Mouse (Mus musculus) megakaryocyte-erythroid progenitor cell, adult 5-6 weeks (primary cell): ENCODE results near the gene Asb10. TPM values are rescaled to one million over a fixed set of nuclear protein-coding genes. Genes with fewer than 3 reads are reported as not detected.

Experiments
- ATAC-seq: replicated peaks from 2 replicates; pipeline ENCODE4 v1.8.0; 2016; ENCODE audit warnings: mild to moderate bottlenecking, inconsistent platforms; ENCODE audit not compliant: severe bottlenecking, poor library complexity, low FRiP score, low TSS enrichment
- total RNA-seq, 2 experiments: library from RNA; stranded (forward) in 1 of 2; stranded (reverse) in 1 of 2; fragments of 200-1000, 215-1000 nt in 1 of 2; fragments of >200 nt in 1 of 2; fragmentation: Nextera tagmentation in 1 of 2; gene quantifications; 2 replicates each; pipeline ENCODE4 v1.2.3; 2014 to 2017

The Asb10 gene
- total RNA-seq, 2 experiments from 2014 or later, result not detected

DNA sequence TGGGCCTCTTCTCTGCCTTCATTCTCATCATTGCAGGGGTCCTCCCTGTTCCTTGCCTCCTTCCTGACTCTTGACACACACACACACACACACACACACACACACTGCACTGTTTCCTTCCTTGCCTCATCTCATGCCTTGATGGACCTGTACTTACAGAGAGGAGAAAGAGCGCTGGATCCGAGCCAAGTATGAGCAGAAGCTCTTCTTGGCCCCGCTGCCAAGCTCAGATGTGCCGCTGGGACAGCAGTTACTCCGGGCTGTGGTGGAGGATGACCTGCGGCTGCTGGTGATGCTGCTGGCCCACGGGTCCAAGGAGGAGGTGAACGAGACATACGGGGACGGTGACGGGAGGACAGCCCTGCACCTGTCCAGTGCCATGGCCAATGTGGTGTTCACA is 39.9 kb downstream of the Asb10 start:
- ATAC-seq, result no peak

DNA sequence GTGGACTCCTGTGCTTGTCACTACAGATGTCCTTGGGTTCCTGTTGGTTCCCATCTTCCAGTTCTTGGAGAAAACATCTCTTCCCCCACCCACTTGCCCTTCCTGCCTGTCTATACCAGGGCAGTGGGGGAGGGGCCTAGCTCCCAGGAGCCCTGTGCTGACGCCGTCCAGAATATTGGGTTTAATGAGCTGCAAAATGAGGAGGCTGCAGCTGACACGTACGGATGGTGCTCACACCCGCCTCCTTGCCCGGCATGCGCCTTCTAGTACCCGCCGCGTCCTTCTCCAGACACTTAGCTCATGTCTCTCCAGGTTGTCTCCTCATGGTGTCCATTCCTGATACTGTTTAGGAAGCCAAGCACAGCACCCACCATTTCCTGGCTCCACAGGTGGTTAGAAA is 41.7 kb downstream of the Asb10 start:
- ATAC-seq, result no peak

DNA sequence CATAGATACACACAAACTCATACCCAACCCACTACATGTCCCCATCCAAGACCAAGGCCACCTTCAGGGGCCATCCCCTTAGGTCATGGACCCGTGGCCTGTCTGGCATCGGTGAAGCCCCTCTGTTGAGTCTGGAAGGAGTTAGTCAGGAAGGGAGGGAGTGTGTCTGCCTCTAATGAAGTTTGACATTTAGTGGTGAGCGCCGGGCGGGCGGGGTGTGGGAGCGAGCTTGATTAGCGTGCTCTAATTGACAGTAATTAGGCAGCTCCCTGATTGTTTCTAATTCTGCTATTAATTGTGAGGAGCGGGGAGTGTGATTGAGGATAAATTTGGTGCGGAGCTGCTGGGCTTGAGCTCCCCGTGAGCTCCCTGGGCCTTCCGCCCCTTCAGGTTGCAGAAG is 43.3 kb downstream of the Asb10 start:
- ATAC-seq, result no peak

DNA sequence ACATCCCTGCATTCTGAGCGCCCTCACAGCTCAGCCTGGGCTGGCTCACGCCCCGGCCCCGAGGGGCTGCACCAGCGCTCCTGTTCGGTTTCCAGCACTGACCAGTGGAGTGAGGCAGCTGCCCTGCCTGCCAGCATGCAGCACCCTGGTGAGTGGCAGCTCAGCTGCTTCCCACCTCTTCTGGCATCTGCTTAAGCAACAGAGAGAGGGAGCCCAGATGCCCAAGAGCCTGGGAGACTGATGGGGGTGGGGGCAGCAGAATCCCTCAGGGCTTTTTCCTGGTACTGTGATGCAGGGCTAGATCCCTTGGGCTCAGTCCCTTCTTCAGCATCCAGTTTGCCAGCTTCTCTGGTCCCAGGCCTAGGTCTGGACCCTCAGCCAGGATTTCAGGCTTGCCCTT is 44.0 kb downstream of the Asb10 start:
- ATAC-seq, result no peak

DNA sequence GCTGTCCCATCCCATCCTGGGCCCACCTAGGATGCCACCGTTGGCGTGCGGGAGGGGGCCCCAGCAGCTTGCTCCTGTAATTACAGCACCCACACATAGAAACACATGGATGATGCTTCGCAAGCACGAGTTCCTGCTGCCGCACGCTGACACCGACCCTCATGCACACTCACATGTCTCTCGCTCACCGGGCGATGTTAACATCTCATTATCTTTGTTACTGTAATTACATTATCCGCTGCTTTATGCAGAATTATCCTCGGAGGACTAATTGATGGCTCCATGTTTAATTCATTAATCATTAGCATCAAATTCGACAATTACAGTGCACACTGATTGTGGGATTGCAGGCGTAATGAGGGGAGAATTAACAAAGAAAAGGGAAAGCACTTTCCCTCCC is 45.8 kb downstream of the Asb10 start:
- no peak for ATAC-seq

DNA sequence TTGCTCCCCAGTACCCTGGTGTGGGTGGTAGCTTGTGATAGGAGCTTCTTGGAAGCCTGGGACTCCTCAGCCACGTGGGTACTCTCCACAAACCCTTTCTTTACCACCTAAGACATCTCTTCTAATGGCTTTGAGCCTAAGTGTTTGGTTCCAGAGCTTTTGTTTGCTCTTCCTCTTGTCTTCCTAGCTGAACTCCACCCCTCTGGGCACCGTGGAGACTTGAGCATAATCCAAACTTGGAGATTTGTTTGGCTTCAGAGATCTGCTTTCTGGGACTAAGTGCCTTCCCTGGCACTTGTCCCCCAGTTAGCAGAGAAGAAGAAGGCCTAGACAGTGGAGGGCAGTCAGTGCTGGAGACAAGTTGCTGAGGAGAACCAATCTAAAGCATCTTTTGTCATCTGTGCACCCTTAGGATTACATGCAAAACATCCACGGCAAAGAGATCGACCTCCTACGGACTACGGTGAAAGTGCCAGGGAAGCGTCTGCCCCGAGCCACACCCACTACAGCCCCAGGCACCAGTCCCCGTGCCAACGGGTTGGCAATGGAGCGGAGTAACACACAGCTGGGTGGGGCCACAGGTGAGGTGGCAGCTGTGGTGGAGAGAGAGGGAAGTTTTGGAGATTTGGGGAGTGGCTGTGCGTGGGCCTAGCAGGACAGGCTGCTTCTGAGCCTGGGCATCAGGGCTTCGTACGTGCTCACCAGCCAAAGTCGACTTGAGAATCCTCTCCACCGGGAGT is 48.1 kb downstream of the Asb10 start:
- no peak for ATAC-seq

DNA sequence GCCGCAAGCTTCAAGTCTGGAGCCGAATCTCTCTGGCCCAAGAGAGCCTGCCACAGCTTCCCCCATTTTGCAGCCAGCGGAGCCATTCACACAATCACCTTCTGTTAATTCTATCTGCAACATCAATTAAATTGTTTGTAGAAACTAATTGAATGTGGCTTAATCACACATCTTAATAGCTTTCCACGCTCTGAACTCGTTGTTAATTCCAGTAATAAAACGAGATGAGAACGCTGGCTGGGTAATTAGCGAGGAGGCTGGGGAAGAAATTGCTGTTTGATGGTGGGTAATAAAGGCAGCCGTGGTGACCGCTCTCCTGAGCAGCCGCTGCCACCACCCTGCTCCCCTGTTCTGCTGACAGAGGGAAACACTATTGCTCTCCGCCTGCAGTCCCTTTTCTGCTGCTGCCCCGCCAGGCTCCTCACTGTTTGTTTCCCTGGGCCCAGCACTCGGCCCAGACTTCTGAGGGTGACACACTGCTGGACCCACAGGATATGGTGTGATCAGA is 50.3 kb downstream of the Asb10 start:
- ATAC-seq, result no peak

DNA sequence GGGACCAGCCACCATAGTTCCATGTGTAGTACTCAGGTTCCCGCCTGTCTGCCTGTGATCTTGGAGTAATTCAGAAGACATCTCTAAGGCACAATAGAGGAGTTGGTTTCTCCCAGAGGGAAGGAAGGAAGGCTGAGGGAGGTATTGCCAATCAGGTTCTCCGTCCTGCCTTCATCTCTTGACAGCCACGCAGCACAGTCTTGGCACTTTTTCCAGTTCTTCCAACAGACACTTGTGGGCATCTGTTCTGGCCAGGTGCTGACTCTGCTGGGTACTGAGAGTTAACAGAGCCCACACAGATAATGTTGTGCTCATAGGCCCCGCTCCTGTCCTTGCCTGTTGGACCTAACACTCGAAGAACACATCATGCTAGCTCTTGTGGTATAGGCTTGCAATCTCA is 54.0 kb downstream of the Asb10 start:
- ATAC-seq, result no peak

DNA sequence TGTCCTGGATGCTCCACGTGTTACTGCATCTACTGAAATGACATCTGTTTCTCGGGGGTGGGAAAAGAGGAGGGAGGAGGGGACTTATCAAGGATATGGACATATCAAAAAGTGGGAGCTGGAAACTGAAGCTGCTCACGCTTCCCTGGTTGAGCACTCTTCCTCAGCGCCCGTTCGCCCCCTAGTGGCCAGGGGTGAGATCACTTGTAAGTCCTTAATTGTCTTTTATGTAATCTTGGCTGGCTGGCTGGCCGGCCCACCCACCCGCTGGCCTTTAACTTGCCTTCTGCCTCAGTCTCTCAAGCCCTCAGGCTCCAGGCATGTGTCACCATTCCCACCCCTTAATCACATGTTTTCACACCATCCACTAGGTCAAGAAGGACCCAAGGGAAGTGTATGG is 54.7 kb downstream of the Asb10 start:
- peak; percentile 51 for ATAC-seq

DNA sequence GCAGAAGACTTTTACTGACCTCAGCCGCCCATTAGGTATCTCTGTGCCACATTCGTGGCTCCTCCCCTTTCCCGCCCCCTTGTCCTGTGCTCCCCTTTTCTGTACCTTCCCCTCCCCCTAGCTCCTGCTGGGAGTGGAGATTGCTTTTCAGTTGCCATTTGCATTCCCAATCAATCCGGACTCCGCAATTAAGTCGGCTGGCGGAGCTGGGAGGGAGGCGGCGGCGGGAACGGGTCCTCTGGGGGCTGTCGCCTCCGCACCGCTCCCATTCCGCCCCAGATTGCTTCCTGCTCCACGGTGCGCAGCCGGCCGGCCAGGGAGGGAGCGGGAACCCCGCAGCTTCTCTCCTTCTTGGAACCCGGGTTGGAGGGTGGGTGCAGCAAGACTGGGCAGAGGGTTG is 55.8 kb downstream of the Asb10 start:
- no peak for ATAC-seq

DNA sequence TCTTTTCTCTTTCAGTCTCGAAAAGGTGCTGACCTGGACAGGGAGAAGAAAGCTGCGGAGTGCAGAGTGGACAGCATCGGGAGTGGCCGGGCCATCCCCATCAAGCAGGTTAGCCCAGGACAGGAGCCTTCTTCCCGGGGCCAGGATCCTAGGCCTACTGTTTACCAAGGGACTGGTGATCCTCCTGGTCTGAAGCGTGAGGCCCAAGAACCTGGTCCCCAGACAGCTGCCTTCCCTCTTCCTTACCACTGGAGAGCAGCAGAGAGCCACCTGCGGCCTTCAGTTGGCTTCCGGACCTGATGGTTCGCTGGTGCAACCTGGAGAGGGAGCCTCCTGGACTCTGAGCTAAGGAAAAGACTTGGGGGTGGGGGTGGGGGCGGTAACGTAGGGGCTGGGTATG is 57.5 kb downstream of the Asb10 start:
- peak; percentile 72 for ATAC-seq

Other genes starting within 250 kb of the Asb10 start
- 1.2 TPM in 1 of 2 replicates, not detected in the other for gene Kcnh2, start 189.4 kb downstream of the Asb10 start, total RNA-seq (2014; fragmentation: Nextera tagmentation)
- gene Kcnh2, start 189.4 kb downstream of the Asb10 start, total RNA-seq (2017), result not detected in 2 replicates
- gene Nos3, start 176.2 kb downstream of the Asb10 start, total RNA-seq (2014; fragmentation: Nextera tagmentation), result not detected in 2 replicates
- gene Nos3, start 176.2 kb downstream of the Asb10 start, total RNA-seq (2017), result 0.23 TPM in 1 of 2 replicates, not detected in the other
- gene Atg9b, start 148.8 kb downstream of the Asb10 start, total RNA-seq (2014; fragmentation: Nextera tagmentation), result 1.9 and 5.2 TPM in 2 replicates
- gene Atg9b, start 148.8 kb downstream of the Asb10 start, total RNA-seq (2017), result 1.1 and 7.3 TPM in 2 replicates
- 59.4 and 83.4 TPM in 2 replicates for gene Abcb8, start 147.3 kb downstream of the Asb10 start, total RNA-seq (2014; fragmentation: Nextera tagmentation)
- 8.3 and 24.8 TPM in 2 replicates for gene Abcb8, start 147.3 kb downstream of the Asb10 start, total RNA-seq (2017)
- gene Asic3, start 127.6 kb downstream of the Asb10 start, total RNA-seq (2014; fragmentation: Nextera tagmentation), result 1.4 TPM in 1 of 2 replicates, not detected in the other
- gene Asic3, start 127.6 kb downstream of the Asb10 start, total RNA-seq (2017), result not detected in 2 replicates
- 25.5 and 31.7 TPM in 2 replicates for gene Cdk5, start 117.4 kb downstream of the Asb10 start, total RNA-seq (2014; fragmentation: Nextera tagmentation)
- 15.0 and 26.5 TPM in 2 replicates for gene Cdk5, start 117.4 kb downstream of the Asb10 start, total RNA-seq (2017)
- gene Slc4a2, start 117.1 kb downstream of the Asb10 start, total RNA-seq (2014; fragmentation: Nextera tagmentation), result 22.8 and 24.7 TPM in 2 replicates
- 15.5 and 16.4 TPM in 2 replicates for gene Slc4a2, start 117.1 kb downstream of the Asb10 start, total RNA-seq (2017)
- 101 and 135 TPM in 2 replicates for gene Fastk, start 95.7 kb downstream of the Asb10 start, total RNA-seq (2014; fragmentation: Nextera tagmentation)
- 14.1 and 30.4 TPM in 2 replicates for gene Fastk, start 95.7 kb downstream of the Asb10 start, total RNA-seq (2017)
- gene Tmub1, start 93.1 kb downstream of the Asb10 start, total RNA-seq (2014; fragmentation: Nextera tagmentation), result 10.5 and 11.4 TPM in 2 replicates
- gene Tmub1, start 93.1 kb downstream of the Asb10 start, total RNA-seq (2017), result 5.6 and 6.2 TPM in 2 replicates
- gene Agap3, start 88.8 kb downstream of the Asb10 start, total RNA-seq (2014; fragmentation: Nextera tagmentation), result 36.5 and 53.3 TPM in 2 replicates
- gene Agap3, start 88.8 kb downstream of the Asb10 start, total RNA-seq (2017), result 21.7 and 33.3 TPM in 2 replicates
- gene Gbx1, start 13.8 kb downstream of the Asb10 start, total RNA-seq (2014; fragmentation: Nextera tagmentation), result not detected in 2 replicates
- not detected in 2 replicates for gene Gbx1, start 13.8 kb downstream of the Asb10 start, total RNA-seq (2017)
- not detected in 2 replicates for gene 4931409K22Rik, start 15.8 kb upstream of the Asb10 start, total RNA-seq (2014; fragmentation: Nextera tagmentation)
- not detected in 2 replicates for gene 4931409K22Rik, start 15.8 kb upstream of the Asb10 start, total RNA-seq (2017)
- 70.2 and 80.7 TPM in 2 replicates for gene Abcf2, start 36.5 kb upstream of the Asb10 start, total RNA-seq (2014; fragmentation: Nextera tagmentation)
- 122 and 164 TPM in 2 replicates for gene Abcf2, start 36.5 kb upstream of the Asb10 start, total RNA-seq (2017)
- gene Chpf2, start 45.8 kb upstream of the Asb10 start, total RNA-seq (2014; fragmentation: Nextera tagmentation), result 12.0 and 14.7 TPM in 2 replicates
- gene Chpf2, start 45.8 kb upstream of the Asb10 start, total RNA-seq (2017), result 14.5 and 22.5 TPM in 2 replicates
- gene Smarcd3, start 83.4 kb upstream of the Asb10 start, total RNA-seq (2014; fragmentation: Nextera tagmentation), result not detected in 2 replicates
- not detected in 2 replicates for gene Smarcd3, start 83.4 kb upstream of the Asb10 start, total RNA-seq (2017)
- gene Nub1, start 144.6 kb upstream of the Asb10 start, total RNA-seq (2014; fragmentation: Nextera tagmentation), result 18.4 and 22.4 TPM in 2 replicates
- 24.3 and 40.1 TPM in 2 replicates for gene Nub1, start 144.6 kb upstream of the Asb10 start, total RNA-seq (2017)
- gene Wdr86, start 189.7 kb upstream of the Asb10 start, total RNA-seq (2014; fragmentation: Nextera tagmentation), result 0.32 TPM in 1 of 2 replicates, not detected in the other
- gene Wdr86, start 189.7 kb upstream of the Asb10 start, total RNA-seq (2017), result 0.42 TPM in 1 of 2 replicates, not detected in the other
- not detected in 2 replicates for gene Crygn, start 217.0 kb upstream of the Asb10 start, total RNA-seq (2014; fragmentation: Nextera tagmentation)
- not detected in 2 replicates for gene Crygn, start 217.0 kb upstream of the Asb10 start, total RNA-seq (2017)